Mouse (Mus musculus): ENCODE measurements at regions not wholly inside any gene's neighbourhood (a gene's known extent, or its start where the extent isn't known, plus 50 kb on each side); places are given as distances from the start of the nearest gene placed in this dataset.

DNA sequence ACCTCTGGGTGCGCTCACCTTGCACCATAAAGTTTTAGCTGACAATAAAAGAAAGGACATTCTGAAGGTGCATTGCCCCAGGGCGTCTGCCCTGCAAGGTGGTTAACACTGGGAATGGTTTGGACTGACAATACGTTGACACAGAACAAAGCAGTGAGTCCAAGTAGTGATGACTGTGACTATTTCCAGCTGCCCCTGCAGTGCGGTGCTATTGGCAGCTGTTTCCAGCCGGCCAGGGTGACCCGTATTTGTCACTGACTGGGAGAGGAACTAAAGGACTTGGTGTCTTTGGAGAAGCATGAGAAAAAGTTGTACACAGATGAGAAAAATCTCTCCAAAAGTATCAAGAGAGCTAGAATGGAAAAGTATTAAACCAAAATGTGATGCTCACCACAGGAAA lies 52.0 kb upstream of the Vtcn1 start:
- H3K27ac ChIP-seq: no peak overlapping the region
- no peak for DNase-seq (ENCODE audit: low spot score)
- H3K36me3 ChIP-seq: no peaks in the 10 kb centered on the region
- WGBS: 74% methylated on average over 6 of the region's 6 CpGs
- no peak overlapping the region for H3K4me3 ChIP-seq
- H3K9me3 ChIP-seq: no peaks in the 10 kb centered on the region
- peaks cover 17% of the 10 kb centered on the region for H3K4me1 ChIP-seq (replicated peaks)
- no peaks in the 10 kb centered on the region for H3K27me3 ChIP-seq (ENCODE audit: insufficient read depth, poor library complexity, severe bottlenecking)

DNA sequence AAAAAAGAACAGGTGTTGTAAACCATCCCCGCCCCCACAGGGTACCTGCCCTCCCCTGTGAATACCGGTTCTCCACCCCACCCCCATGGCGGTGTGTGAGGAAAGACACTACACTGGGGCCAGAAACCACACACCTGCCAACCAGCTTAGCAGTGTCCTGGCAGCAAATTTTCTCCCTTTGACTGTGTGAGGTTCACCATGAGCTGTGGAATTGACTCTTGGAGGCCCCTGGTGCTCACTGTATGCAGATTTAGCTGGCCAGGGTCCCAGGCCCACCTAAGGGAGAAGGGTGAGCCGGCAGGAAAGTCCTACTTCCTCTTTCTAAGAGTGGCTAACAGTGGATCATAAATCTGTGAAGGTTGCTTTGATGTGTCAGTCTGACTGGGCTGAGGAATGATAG lies 53.9 kb upstream of the Vtcn1 start:
- peaks cover 5% of the 10 kb centered on the region; the same call in 1 of the 2 replicates for H3K4me1 ChIP-seq (replicated peaks)
- no peaks in the 10 kb centered on the region for H3K36me3 ChIP-seq
- no peaks in the 10 kb centered on the region for H3K9me3 ChIP-seq
- DNase-seq (ENCODE audit: low spot score): no peak
- H3K27ac ChIP-seq: no peak overlapping the region
- no peaks in the 10 kb centered on the region for H3K27me3 ChIP-seq (ENCODE audit: insufficient read depth, poor library complexity, severe bottlenecking)
- no peak overlapping the region for H3K4me3 ChIP-seq
- 91% methylated on average over 4 of the region's 4 CpGs for WGBS

DNA sequence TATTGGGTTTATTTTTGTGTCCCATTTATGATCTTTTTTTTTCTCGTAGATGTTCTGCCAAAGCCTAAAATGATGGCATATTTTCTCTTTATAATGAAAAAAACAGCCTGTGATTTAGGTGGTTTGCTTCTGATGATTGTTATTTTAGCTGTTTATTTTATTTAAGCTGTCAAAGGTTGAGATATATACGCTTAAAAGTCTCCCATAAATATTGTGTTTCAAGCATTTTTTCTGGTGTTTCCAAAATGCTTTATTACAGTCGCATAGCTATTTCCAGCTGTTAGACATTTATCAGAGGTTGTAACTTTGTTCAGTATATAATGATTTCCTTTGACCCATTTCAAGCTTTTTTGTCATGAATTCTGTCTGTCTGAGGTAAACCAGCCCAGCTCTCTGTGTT lies 54.4 kb upstream of the Vtcn1 start:
- no peaks in the 10 kb centered on the region for H3K27me3 ChIP-seq (ENCODE audit: insufficient read depth, poor library complexity, severe bottlenecking)
- no peak overlapping the region for H3K27ac ChIP-seq
- WGBS: 90% methylated on average over 3 of the region's 3 CpGs
- no peaks in the 10 kb centered on the region for H3K36me3 ChIP-seq
- H3K9me3 ChIP-seq: no peaks in the 10 kb centered on the region
- H3K4me1 ChIP-seq (replicated peaks): peaks cover 5% of the 10 kb centered on the region; the same call in 1 of the 2 replicates
- no peak overlapping the region for H3K4me3 ChIP-seq
- no peak for DNase-seq (ENCODE audit: low spot score)

DNA sequence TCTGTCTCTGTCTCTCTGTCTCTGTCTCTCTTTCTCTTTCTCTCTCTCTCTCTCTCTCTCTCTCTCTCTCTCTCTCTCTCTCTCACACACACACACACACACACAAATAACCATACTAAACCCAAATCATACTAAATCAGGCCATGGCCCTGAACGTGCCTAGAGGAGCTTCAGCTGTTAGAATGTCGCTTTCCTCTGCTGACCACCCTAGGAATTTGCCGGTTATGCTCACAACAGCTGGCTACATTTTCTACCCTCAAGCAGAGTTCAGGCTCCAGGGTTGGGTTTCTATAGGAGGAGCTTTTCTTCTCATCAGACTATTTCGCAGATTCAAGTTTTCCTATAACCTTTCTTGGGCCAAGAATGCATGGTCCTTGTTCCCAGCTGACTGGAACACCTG lies 56.1 kb upstream of the Vtcn1 start:
- 87% methylated on average over 4 of the region's 4 CpGs for WGBS
- Histone ChIP-seq H3K36me3 (no peaks in the 10 kb centered on the region), H3K27ac (no peak overlapping the region), H3K4me3 (no peak overlapping the region), H3K9me3 (no peaks in the 10 kb centered on the region), H3K4me1 (replicated peaks) (peaks cover 5% of the 10 kb centered on the region; the same call in 1 of the 2 replicates), H3K27me3 (ENCODE audit: insufficient read depth, poor library complexity, severe bottlenecking) (no peaks in the 10 kb centered on the region)
- no peak for DNase-seq (ENCODE audit: low spot score)

DNA sequence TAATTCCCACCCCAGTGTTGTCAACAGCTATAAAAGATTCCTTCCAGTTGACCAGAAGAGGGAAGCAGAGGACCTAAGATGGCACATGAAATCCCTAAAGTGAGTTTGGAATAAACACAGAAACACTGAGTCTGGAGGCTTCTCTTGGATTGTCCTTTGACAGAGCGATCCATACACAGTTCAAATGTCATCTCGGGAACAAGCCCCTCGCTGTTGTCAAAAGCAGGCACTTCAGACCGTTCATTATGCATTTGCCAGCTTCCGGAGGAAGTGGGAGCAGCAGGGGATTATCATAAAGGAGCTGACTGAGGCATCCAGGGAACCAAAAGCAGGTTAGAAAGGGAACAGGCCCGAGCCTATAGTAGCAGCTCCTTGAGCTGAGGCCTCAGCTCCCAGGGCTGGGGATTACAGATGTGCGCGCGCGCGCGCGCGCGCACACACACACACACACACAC lies 57.1 kb upstream of the Vtcn1 start:
- 41% methylated on average over 15 of the region's 15 CpGs for WGBS
- peak overlapping the region; percentile 29 for H3K4me3 ChIP-seq
- H3K27me3 ChIP-seq (ENCODE audit: insufficient read depth, poor library complexity, severe bottlenecking): no peaks in the 10 kb centered on the region

DNA sequence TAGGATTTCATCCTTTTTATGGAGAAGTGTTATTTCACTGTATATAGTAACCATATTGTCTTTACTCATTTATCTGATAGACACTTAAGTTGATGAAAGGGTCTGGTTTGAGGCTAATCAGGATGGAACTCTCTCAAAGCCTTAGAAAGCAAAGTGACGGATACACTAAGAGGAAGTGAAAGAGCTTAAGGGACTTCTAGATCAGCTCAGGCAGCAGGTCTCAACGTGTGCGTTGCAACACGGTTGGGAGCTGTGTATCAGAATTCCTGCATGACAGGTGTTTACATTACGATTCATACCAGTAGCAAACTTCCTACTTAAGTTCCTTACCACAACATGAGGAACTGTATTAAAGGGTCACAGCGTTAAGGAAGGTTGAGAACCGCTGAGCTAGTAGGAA lies 59.9 kb upstream of the Vtcn1 start:
- 82% methylated on average over 7 of the region's 7 CpGs for WGBS
- Histone ChIP-seq H3K4me1 (replicated peaks) (peaks cover 5% of the 10 kb centered on the region; the same call in 1 of the 2 replicates), H3K27me3 (ENCODE audit: insufficient read depth, poor library complexity, severe bottlenecking) (no peaks in the 10 kb centered on the region), H3K4me3 (no peak overlapping the region), H3K9me3 (no peaks in the 10 kb centered on the region), H3K27ac (no peak overlapping the region), H3K36me3 (no peaks in the 10 kb centered on the region)
- DNase-seq (ENCODE audit: low spot score): no peak

More for the DNA sequence above, 57.1 kb upstream of the Vtcn1 start:
- peaks cover 5% of the 10 kb centered on the region; the same call in 1 of the 2 replicates for H3K4me1 ChIP-seq (replicated peaks)
- no peaks in the 10 kb centered on the region for H3K36me3 ChIP-seq
- H3K9me3 ChIP-seq: no peaks in the 10 kb centered on the region
- DNase-seq (ENCODE audit: low spot score): peak; percentile 61
- peak overlapping the region; percentile 82 for H3K27ac ChIP-seq

DNA sequence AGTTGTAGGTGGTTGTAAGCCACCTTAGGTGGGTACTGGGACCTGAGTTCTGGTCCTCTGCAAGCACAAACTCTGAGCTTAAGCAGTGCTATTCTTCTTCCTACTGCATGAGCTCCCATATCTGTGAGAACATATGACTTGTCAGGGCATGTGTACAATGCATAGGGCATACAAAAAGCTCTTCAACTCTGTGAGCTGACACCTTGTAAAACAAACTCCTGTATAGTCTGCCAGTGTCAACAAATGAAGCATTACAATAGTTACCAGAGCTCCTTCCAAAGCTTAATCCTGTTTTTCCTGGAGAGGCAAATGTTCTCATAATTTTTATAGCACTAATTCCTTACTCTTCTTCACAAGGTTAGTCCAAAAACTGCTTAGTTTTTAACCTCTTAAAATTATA lies 62.4 kb upstream of the Vtcn1 start:
- no peak for DNase-seq (ENCODE audit: low spot score)
- Histone ChIP-seq H3K4me1 (replicated peaks) (peaks cover 8% of the 10 kb centered on the region), H3K9me3 (no peaks in the 10 kb centered on the region), H3K27ac (no peak overlapping the region), H3K27me3 (ENCODE audit: insufficient read depth, poor library complexity, severe bottlenecking) (no peaks in the 10 kb centered on the region), H3K4me3 (no peak overlapping the region), H3K36me3 (no peaks in the 10 kb centered on the region)

DNA sequence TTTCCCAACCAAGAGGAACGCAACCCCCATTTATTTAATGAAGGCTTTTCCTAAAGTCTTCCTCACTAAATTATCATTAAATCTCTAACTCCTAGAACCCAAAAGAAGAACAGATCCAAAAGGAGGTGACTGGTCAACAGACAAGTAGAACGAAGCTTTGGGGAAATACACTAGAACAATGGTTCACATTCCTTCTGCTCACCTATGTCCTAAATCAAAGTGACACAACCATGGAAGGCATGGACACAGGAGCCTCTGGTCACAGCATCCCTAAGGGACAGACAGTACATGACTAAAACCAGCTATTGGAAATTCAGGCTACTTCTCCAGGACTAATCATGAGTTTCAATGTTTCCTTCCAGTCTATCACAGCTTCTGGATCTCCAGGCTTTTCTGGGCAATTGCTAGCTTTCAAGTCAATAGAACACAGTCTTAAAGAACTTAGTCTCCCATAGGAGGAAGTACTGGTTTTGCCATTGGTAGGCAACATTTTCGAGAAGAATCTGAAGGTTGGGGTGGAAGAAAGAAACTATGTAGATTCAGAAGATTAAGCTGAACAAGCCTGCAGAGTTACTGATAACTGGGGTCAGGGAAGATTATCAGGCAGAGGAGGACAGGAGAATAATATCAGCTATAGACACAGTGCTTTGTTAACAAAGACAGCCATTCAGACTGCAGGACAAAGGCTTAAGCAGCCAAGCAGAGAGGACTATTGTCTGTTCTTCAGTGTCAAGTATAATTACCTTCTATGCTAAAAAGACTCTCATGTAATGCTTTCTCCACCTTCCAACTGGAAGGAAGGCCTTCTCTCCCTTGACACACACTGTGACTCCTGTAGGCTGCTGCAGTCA lies 65.9 kb upstream of the Vtcn1 start:
- Histone ChIP-seq H3K4me1 (replicated peaks) (peaks cover 8% of the 10 kb centered on the region), H3K4me3 (no peak overlapping the region), H3K36me3 (no peaks in the 10 kb centered on the region), H3K9me3 (no peaks in the 10 kb centered on the region), H3K27ac (no peak overlapping the region), H3K27me3 (ENCODE audit: insufficient read depth, poor library complexity, severe bottlenecking) (no peaks in the 10 kb centered on the region)
- DNase-seq (ENCODE audit: low spot score): no peak
- 80% methylated on average over 3 of the region's 3 CpGs for WGBS

DNA sequence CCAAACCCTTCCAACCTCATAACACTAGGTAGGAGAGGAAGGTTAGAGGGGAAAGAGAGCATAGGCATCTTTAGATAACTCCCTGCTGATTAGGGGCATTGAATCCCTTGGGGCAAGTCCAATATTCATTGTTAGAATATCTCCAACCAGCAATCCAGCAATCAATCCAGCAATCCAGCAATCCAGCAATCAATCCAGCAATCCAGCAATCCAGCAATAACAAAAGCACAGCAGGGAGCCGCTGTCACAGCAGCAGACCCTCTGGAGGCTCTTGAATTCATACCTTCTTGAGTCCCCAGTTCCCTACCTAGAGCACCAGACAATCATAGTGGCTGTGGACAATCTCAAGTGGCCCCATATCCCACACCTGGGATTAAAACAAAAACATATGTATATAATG lies 69.4 kb upstream of the Man1a2 start:
- WGBS: 71% methylated on average over 1 of the region's 1 CpGs
- H3K4me1 ChIP-seq (replicated peaks): peaks cover 5% of the 10 kb centered on the region
- H3K4me3 ChIP-seq: no peak overlapping the region
- H3K9me3 ChIP-seq: no peaks in the 10 kb centered on the region
- no peaks in the 10 kb centered on the region for H3K36me3 ChIP-seq
- H3K27ac ChIP-seq: no peak overlapping the region
- no peak for DNase-seq (ENCODE audit: low spot score)
- H3K27me3 ChIP-seq (ENCODE audit: insufficient read depth, poor library complexity, severe bottlenecking): no peaks in the 10 kb centered on the region

DNA sequence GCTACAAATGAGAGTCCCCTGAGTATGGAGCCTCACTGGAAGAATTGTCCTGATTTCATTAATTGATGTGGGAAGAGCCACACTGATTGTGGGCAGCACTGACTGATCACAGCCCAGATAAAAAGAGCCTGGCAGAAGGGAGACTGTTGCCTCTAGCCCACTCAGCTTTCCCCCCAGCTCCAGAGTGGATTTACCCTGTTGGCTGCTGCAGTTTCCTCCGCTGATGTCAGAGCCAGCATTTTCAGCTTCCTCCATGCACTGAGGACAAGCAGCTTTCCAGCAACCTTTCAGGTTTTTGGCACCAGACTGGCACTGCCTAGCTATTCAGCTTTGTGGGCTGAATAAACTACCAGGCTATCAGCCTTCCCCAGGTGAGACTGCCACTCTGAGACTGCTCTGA lies 65.9 kb upstream of the Man1a2 start:
- no peak overlapping the region for H3K4me3 ChIP-seq
- no peaks in the 10 kb centered on the region for H3K27me3 ChIP-seq (ENCODE audit: insufficient read depth, poor library complexity, severe bottlenecking)
- H3K36me3 ChIP-seq: no peaks in the 10 kb centered on the region
- DNase-seq (ENCODE audit: low spot score): no peak
- 89% methylated on average over 1 of the region's 1 CpGs for WGBS
- no peaks in the 10 kb centered on the region for H3K4me1 ChIP-seq (replicated peaks)
- no peak overlapping the region for H3K27ac ChIP-seq
- no peaks in the 10 kb centered on the region for H3K9me3 ChIP-seq

DNA sequence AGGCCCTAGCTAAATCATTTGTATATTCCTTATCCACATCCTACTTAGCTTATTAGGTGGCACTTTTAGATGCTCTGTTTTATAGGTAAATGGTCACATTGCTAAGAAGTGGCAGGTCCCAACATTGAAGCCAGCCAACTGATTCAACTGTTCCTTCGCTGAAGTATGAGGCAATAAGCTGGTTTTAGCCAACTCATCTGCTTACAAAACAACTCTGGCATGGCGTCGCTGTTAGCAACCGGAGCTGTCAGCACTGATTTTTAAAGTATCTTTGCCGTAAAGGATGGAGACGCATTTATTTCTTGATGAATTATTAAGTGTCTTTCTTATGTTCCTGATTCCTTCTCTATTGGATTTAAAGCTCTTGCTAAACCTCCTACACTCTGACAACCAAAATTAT lies 63.4 kb upstream of the Man1a2 start:
- no peak overlapping the region for H3K27ac ChIP-seq
- no peak for DNase-seq (ENCODE audit: low spot score)

DNA sequence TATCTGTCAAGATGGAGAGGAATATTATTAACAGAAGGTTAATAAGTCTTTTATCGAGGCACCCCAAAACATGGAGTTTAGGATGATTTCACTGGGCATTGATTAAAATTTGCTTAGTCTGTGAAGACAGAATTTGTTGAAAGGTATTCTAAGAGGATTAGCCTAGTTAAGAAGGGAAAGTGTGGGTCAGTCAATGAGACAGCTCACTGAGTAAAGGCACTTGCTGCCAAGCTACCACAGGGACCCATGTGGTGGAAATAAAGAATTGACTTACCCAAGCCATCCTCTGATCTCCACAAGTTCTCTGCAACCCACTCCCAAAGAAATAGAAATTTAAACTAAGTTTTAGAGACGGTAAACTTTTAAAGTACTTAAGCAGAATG lies 63.0 kb upstream of the Man1a2 start:
- no peaks in the 10 kb centered on the region for H3K27me3 ChIP-seq (ENCODE audit: insufficient read depth, poor library complexity, severe bottlenecking)
- WGBS: 90% methylated on average over 2 of the region's 2 CpGs
- H3K4me3 ChIP-seq: no peak overlapping the region
- no peak overlapping the region for H3K27ac ChIP-seq
- no peak for DNase-seq (ENCODE audit: low spot score)
- no peaks in the 10 kb centered on the region for H3K4me1 ChIP-seq (replicated peaks)
- H3K36me3 ChIP-seq: no peaks in the 10 kb centered on the region
- no peaks in the 10 kb centered on the region for H3K9me3 ChIP-seq

More for the DNA sequence above, 63.4 kb upstream of the Man1a2 start:
- Histone ChIP-seq H3K27me3 (ENCODE audit: insufficient read depth, poor library complexity, severe bottlenecking) (no peaks in the 10 kb centered on the region), H3K9me3 (no peaks in the 10 kb centered on the region), H3K36me3 (no peaks in the 10 kb centered on the region), H3K4me3 (no peak overlapping the region), H3K4me1 (replicated peaks) (no peaks in the 10 kb centered on the region)
- 93% methylated on average over 6 of the region's 6 CpGs for WGBS

DNA sequence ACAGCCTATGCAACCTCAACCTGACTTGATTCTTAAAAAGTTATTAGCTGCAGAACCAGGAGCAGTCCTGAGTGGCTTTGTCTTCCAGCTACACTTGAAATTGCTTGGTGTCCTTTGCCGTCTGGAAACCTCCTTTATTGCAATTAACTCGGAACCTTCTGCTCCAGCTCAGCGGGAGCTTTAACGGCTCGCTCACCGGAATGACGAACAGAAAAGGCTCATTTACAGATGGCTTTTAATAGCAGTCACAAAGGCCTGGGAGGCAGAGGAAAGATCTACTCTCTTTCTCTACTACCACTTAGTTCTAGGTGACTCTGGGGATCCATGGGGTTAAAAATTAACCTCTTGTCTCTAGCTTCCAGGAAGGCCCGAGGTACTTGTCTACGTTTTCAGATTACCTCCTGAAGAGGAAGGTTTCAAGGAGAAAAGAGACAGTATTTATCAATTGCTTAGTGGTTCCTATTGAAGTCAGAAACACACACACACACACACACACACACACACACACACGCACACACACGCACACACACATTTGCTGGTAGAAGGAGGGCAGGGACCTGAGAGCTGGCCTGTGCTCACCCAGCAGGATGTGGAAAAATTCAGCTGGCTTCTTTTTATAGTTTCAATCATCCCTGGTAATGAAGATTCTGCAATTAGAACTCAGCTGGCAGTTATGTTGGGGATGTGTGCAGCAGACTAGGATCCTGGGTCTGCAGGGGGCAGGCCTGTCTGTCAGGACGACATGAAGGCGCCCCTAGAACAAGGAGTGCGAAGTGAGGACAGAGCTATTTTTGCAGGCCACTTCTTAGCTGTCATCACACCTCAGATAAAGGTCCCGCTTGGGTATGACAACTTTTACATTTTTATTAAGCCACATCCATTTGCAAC lies 62.4 kb upstream of the Man1a2 start:
- no peaks in the 10 kb centered on the region for H3K9me3 ChIP-seq
- no peaks in the 10 kb centered on the region for H3K27me3 ChIP-seq (ENCODE audit: insufficient read depth, poor library complexity, severe bottlenecking)
- no peak overlapping the region for H3K4me3 ChIP-seq
- WGBS: 60% methylated on average over 15 of the region's 15 CpGs
- no peak overlapping the region for H3K27ac ChIP-seq
- H3K4me1 ChIP-seq (replicated peaks): no peaks in the 10 kb centered on the region
- no peak for DNase-seq (ENCODE audit: low spot score)
- H3K36me3 ChIP-seq: no peaks in the 10 kb centered on the region
